Mouse (Mus musculus): ENCODE results near the gene Smap2. TPM values are rescaled to one million over a fixed set of nuclear protein-coding genes. Genes with fewer than 3 reads are reported as not detected.

Smap2 gene
- total RNA-seq, 2 experiments from 2014 or later = 156 to 157 TPM

DNA sequence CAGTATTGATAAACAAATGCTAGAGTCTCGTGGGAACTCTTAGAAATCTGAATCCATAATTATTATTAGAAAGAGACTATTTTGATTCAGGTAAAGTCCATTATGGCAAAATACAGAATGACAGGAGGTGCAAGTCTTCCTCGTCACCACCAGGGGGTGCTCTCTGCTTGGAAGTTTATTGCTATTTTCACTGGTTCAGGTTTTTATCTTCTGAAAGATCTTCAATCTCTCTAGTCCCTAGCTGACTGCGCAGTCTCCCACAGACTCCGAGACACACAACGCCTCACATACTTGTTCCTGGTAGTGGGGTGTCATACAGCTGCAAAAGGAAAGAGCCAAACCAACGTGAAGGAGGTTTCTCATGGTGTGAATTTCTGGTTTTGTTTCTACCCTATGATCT is 30.6 kb downstream of the Smap2 start:
- peak in 1 of 2 experiments; percentile 63 for DNase-seq (ENCODE audit: extremely low spot score in 1 of 2, low spot score in 1 of 2)

DNA sequence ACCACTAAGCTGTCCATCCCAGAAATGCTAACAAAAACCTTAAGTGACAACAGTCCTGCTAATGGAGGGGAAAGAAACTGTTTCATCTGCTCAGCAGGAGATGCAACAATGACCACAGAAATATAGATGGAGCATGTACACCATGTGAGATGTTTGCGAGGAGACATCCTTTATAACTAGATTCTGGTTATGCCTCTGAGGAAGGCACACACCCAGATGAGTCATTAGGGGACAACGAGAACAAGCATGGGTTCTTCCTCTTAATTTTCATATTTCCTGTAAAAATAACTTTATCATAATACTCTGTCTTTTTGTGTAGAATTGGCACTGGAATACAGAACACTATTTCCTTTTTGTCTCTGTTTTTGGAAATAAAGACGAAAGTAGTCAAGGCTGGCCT is 38.8 kb downstream of the Smap2 start:
- DNase-seq (ENCODE audit: extremely low spot score in 1 of 2, low spot score in 1 of 2) = no peak

DNA sequence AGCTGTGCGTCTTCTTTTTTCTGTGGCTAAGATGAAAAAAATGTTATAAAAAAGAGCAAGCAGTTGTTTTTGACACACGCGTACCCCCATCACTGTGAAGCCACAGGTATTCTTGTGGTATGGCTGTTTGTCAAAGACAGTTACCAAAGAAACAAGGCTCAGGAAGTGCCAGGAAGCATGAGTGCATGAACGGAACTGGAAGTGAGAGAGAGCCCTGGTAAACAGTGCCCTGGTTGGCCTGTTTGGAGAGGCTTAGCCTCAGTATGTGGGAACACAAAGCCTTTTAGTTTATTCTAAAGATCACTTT is 41.7 kb downstream of the Smap2 start:
- DNase-seq (ENCODE audit: extremely low spot score in 1 of 2, low spot score in 1 of 2) = no peak

DNA sequence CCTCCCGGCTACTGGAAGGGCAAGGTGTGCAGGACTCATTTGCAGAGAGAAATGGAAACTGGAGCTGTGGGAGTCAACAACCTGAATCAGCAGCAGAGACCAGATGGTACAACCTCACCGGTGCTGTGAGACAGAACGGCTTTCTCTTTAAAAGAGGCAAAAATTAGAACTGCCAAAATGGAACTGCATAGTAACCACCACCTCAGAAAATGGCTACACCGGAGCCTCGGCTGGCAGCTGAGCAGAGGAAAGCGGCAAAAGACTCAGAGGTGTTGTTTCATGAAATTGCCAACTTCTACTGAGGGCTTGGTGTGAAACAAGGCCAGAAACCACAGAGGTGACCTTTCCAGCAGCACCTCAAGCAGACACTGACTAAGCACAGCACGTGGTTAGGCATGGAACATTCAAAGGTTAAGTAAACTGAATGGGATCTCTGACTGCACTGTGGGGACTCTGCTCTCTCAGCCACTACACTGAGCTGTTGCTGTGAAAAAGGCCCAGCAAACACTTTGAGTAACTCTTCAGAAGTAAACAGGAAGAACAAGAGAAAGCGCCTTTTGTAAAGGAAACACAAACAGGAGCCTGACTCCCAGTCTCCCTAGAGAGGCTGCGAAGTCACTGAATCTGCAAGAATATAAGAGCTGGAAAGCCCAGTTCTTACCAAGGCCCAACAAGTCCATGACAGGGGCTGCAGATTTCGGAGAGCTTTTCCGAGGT is 42.2 kb downstream of the Smap2 start:
- no peak for DNase-seq (ENCODE audit: extremely low spot score in 1 of 2, low spot score in 1 of 2)

DNA sequence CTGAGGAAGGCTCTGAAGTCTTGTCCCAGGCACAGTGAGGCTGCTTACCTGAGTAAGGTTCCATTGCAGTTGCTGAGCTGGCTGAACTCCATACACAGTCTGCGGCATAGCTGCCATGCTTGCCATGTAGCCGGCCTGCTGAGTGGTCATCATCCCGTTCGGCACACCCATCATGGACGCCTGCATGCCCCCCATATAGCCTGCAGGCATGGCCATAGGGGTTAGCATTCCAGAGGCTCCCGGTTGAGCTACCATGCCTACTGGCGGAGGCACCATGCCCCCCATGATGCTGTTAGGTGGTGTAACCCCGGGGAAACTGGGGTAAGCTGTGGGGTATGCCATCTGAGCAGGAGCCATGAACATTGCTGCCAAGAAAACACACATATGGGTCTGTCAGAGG is 45.2 kb downstream of the Smap2 start:
- DNase-seq (ENCODE audit: extremely low spot score in 1 of 2, low spot score in 1 of 2) = no peak

DNA sequence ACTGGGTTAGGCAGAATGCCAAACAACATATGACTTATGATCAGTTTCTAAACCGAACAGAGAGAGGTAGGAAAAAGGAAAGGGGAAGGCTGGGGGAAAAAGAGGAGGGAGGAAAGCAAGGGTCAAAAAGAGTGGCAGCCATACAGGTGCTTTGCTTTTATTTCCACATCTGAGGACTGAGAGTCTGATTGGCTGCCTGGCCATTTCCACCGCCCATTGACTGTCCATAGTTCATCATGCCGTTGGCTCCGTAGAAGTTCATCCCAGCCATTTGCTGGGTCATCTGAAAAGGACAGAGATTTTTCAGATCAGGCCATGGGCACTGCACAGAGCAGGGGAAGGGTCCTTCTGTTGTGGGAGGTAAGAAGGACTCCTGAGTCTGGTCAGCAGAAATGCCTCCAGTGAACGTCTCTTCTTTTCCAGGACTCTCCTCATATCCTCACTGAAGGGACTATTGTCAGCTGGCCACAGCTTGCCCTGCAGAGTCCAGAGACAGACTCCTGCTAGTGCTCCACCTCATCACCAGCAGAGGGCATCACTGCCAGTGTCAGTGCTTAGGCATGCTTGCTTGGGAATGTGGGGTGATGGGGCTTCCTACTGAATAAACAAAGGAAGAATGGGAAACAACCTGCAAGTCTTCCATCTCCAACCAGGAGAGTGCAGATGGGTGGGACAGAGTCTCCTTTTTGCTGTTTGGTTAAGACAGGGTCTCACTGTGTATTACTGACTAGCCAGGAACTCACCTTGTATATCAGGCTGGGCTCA is 47.5 kb downstream of the Smap2 start:
- DNase-seq (ENCODE audit: extremely low spot score in 1 of 2, low spot score in 1 of 2) = peak in 1 of 2 experiments; percentile 42

DNA sequence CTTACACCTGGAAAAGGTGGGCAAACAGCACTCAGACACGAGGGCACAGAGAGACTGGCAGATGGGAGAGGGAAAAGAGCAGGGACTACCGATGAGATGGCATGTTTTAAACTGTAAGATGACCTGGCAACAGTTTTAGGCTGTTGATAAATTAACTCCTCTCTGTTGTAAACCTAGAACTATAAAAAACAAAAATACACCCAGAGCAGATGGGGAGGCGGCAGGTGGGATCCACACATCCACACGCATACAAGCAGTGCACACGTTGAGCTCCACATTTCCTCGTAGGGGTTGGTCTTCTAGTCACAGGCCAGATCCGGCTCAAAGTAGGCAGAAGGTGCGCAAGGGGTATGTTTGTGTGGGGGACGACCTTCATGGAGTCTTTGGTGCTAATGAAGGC is 48.6 kb downstream of the Smap2 start:
- no peak for DNase-seq (ENCODE audit: extremely low spot score in 1 of 2, low spot score in 1 of 2)

DNA sequence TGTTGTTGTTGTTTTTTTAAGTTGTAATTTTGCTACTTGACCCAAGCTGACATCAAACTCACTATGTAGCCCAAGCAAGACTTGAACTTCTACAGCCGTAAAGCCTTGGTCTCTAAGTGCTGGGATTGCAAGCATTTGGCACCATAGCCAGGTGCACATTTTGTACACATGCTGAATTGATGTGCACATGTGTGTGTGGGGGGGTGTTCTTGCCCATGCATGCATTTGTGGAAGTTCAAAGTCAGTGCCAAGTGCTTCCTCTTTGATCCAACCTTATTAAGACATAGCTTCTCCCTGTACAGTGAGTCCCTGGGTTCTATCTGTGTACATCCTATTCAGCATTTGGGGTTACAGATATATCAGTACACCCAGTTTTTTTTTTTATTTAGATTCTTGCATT is 61.5 kb downstream of the Smap2 start:
- DNase-seq (ENCODE audit: extremely low spot score in 1 of 2, low spot score in 1 of 2) = no peak

DNA sequence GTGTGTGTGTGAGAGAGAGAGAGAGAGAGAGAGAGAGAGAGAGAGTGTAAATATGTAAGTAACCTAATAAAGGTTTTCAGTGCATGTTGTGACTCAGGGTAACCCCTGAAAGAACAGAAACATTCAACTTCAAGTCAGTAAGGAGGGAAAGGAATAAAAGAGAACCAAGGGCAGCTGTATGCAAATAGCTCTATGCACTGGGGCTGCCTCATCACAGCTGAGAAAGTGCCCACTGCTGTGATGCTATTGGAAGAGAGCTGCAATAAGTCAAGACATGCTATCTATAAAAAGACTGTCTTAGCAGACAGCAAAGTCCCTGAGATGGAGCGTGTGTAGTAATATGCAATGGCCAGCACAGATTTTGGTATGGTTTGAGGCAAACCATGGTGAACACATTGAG is 63.4 kb downstream of the Smap2 start:
- no peak for DNase-seq (ENCODE audit: extremely low spot score in 1 of 2, low spot score in 1 of 2)

DNA sequence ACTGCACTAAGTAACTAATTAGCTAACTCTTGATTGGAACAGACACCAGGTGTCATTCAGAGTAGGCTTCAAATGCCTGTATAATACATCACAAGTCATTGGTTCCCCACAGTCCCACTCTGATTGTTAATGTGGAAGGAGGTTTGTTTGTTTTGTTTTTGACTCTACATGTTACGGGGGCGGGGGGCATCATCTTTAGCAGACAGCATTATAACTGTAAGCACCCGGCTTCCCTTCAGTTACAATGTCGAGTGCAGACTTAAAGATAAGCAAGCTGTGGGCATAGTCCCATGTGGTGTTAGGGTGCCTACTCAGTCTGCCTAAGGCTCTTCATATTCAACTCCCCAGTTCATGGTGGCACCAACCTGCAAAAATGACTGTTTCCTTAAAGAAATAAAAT is 64.0 kb downstream of the Smap2 start:
- DNase-seq (ENCODE audit: extremely low spot score in 1 of 2, low spot score in 1 of 2) = no peak

DNA sequence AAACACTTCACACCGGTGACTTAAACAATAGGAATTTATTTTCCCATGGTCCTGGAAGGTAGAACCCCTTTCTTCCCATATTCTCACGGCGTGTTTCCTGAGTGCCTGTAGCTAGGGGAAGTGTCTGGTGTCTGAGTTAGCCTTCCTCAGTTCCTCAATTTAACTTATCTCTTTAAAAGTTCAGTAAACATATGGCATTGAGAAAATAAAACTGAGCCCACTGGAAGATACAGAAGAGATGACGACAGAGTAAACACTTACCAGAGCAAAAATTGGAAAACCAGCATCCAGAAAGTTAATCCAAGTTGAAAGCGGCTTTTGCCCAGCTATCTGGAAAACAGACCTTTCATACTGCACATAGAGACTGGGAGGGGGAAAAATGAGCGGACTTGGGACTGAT is 64.9 kb downstream of the Smap2 start:
- no peak for DNase-seq (ENCODE audit: extremely low spot score in 1 of 2, low spot score in 1 of 2)

DNA sequence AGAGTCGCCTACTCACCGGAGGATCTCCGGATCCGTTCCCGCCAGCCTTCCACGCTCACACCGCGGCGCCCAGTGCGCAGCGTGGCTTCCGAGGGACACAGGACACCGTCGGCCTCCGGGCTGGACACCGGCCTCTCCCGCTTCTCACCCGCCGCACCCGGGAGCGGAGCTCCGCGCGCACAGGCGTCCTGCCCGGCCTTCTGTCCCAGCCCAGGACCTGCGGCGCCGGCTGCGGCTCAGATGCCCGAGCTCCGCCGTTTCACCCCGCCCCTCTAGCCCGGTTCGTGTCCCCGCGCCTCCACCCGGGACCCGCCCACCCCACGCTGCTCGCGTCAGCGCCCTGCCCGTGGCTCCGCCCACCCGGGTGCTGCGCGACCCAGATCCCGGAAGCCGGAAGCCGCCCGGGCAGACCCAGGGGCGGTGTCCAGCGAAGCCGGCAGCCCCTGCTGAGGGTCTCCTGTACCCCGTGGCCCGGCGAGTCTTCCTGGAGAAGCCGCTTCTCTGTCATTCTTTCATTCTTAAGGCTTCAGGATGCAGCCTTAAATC is 65.5 kb downstream of the Smap2 start, which contains the start of gene Zfp69:
Gene Zfp69 (minus strand): TSS at position 272 of the 546 bp plus-strand sequence.
- DNase-seq (ENCODE audit: extremely low spot score in 1 of 2, low spot score in 1 of 2) = peak; percentile 77 to 83

DNA sequence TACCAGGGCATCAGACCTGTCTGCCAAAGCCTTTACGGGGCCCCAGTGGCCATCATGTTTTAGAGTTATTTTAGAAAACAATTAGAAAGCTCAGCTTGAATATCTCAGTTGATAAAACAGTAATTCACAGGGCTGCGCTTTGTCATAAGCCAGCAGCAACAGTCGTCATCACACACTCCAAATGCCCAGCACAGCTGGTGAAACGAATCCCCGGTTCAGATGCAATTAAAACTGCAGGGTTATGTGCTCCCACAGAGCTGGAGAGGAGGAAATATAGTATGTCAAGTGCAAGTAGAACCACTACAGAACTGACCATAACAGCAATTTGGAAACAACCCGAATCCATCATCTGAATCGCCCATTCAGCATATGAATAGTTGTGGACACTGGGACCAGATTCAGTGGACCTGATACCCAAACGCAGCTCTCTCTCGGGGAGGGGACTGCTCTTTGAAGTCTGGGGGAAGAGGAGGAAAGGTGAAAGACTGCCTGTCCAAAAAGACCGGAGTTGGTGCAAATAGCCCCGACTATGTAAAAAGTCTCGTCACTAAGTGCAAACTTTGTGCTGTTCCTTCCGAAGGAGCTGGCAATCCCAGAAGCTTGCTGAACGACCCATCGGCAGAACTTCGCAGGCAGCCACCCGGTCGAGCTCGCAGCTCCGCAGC is 66.2 kb downstream of the Smap2 start:
- no peak for DNase-seq (ENCODE audit: extremely low spot score in 1 of 2, low spot score in 1 of 2)

DNA sequence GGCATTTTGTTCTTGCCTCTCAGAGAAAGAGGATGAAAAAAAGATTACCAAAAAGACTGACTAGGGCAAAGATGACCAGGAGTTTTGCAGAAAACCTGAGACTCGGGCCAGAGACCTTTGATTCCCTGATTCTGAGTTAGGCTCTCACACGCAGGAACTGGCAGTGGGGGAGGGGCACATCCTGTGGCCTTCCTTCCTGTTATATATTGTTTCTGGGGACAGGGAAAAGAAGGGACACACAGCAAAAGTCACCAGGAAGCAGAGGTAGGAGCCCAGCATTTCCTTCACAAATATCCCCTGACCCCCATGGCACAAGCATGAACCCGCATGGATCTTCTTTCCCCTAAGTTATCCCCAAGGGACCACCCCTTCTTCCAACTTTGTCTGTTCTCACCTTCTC is 68.1 kb downstream of the Smap2 start:
- no peak for DNase-seq (ENCODE audit: extremely low spot score in 1 of 2, low spot score in 1 of 2)

DNA sequence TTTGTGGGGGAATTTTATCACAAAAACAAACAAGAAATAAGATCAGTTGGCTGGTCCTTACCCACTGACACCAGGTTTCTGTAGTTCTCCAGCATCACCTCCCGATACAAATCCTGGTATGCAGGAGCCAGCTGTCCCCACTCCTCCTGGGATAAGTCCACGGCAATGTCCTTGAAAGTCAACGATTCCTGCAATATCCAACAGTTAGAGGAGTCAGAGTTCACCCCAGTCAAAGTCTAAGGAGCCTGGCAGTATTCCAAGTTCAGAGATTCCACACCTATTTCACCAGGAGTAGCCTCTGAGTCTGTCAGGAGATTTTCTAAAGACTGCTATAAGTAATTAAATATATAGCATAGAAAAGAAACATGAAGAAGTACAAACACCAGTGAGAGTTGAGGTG is 82.0 kb downstream of the Smap2 start:
- no peak for DNase-seq (ENCODE audit: extremely low spot score in 1 of 2, low spot score in 1 of 2)

DNA sequence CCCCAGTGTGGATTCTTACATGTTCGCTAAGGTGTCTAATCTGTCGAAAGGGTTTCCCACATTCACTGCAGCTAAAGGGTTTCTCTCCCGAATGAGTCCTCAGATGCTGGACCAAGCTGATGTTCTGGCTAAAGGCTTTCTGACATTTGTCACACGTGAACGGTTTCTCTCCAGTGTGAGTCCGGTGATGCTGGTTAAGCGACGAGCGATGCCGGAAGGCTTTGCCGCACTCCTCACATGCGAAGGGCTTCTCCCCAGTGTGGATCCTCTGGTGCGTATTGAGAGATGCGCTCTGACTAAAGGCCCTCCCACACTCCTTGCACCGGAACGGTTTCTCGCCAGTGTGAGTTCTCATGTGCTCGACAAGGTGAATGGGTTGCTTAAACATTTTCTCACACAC is 86.3 kb downstream of the Smap2 start:
- no peak for DNase-seq (ENCODE audit: extremely low spot score in 1 of 2, low spot score in 1 of 2)

DNA sequence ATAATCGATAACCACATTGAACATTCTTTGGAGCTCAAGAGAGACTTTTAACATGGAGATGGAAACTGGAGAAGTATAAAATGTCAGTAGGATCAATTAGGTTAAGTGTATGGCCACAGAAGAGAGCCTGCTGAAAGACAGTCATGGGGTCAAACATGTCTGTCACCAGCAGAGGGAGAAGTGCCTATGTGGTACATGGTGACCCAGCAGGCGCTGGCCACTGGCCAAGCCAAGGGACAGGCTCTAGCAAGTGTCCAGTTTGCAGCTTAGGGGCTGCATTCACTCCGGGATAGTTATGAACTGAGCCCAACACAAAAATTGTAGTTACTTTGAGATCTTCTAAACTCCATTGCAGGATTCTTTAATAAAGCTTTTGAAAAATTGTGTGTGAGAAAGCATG is 88.4 kb downstream of the Smap2 start:
- no peak for DNase-seq (ENCODE audit: extremely low spot score in 1 of 2, low spot score in 1 of 2)

DNA sequence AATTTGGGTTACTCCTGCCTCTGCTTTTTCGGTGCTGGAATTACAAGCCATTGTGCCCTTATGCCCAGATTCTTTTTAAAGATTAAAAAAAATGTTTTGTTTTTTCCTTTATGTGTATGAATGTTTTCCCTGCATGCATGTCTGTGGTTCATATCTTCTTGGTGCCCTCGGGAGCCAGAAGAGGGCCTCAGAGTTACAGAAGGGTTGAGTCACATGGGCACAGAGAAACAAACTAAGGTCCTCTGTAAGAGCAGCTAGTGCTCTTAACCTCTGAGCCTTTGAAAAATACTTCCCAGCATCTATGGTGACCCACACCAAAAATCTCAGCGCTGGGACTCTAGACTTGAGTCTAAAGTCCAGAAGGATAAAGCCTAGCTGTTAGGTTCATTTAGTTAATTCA is 91.7 kb downstream of the Smap2 start:
- no peak for DNase-seq (ENCODE audit: extremely low spot score in 1 of 2, low spot score in 1 of 2)

DNA sequence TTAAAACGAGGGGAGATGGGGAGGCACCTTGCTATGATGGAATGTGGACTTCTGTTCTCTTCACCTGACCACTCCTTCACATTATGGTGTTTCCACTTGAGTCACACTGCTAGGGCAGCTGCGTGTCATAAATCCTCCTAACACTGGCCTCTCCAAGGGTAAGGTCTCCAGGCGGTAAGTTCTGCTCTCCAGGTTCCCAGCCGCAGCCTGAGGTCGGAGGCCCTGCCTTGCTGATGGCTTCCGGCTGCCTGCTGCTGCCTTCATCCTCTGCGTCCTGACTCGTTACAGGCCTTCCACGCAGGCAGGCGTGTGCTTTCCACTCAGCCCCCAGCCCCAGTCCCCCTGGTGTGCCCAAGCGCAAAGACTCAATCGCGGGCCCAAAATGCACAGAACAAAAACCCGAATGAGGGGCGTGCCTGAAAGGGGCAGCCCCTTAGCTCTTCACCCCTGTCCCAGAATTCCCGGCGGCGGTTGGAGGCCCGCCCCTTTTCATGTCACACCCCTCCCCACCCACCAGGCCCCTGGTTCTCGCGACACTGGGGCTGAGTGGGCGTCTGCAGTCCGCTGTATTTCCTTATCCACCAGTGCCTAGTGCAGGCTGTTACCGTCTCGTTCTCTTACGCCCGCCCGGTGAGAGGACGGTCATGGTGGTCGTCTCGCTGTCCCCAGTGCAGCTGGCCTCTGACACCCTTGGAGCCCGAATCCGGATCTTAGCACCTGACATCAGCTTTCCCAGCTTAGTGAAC is 92.3 kb downstream of the Smap2 start, which contains the start of gene Exo5:
Gene Exo5 (minus strand): TSS at position 464 of the 746 bp plus-strand sequence.
- peak; percentile 80 to 86 for DNase-seq (ENCODE audit: extremely low spot score in 1 of 2, low spot score in 1 of 2)

DNA sequence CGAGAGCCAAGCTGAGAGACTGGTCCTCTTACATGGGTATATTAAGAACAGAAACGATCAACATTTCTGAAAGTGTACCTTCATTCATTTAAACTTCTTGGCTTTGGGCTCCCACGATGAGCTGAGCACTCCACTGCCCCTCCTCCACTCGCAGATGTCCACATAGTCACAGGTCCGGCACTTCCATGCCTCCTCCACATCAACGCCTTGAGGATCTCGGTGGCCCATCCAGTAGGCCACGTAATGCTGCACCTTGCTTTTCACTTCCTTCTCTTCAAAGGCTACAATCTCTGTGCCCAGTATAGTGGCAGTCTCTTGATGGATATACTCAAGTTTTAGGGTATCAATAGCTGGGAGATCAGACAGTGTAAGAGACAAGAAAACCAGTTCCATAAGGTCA is 95.6 kb downstream of the Smap2 start:
- no peak for DNase-seq (ENCODE audit: extremely low spot score in 1 of 2, low spot score in 1 of 2)
